Mouse (Mus musculus) cerebellum, adult 8-10 months (tissue): ENCODE measurements around the gene Kmt2e.
"Not testable (repeated sequence)": the region's sequence is repeated elsewhere in the genome, so short reads cannot be mapped to it uniquely, and the experiment has no call there.

Experiments
- DNase-seq: peaks from one replicate; pipeline ENCODE4 v3.0.0; 2022

The Kmt2e gene

DNA sequence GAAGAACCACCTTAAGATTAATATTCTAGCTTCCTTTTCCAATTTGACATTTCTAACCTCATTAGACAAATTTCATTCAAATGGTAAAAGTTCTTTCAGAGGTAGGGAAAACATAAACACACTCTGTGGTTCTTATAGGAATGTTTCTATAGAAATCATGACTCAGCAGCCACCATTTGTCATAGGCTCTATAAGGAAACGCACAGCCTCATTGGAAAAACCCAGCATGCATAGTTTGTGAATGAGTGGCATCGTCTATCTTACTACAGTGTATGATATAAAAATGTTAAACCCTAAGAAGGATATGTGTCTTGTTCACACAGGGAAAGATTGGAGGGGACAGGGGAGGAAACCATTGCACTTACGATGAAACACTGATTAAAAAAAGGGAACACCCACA lies 71.3 kb downstream of the Kmt2e start:
- DNase-seq: no peak

GRCm38 (mm10) chr5:23507210-23507609 lies 73.0 kb downstream of the Kmt2e start:
- DNase-seq: no peak

DNA sequence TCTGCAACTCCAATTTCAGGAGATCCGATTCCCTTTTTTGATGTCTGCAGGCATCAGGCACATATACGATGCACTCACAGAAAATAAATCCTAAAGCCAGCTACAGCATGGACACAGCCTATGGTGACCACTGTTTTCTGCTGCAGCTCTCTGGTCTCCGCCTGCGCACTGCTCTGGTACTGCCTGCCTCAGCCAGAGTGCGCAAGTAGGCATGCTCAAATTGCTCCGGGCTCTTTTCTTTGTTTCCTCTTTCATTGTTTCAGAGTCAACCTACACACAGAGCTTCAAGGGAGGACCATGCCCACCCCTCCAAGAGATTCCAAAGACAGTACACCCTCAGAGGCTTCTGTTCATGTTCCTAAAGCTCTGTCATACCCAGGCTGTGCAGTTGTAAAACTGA lies 74.4 kb downstream of the Kmt2e start:
- DNase-seq: no peak

DNA sequence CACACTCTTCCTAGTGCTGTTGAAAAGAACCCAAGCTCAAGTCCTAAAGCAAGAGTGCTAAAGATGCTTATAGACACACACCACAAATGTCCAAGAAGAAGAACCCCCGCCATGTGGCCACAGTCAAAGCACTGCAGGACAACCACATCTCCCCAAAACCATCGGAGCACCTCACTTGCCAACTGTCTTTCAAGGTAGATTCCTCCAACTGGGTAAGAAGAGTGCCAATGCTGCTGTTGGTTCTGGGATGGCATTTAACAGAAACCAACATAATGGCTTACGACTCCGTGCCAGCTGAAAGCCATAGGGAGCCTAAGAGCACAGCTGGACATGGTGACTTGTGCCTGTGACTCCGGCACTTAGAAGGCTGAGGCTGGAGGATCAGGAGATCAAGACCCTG lies 77.2 kb downstream of the Kmt2e start:
- DNase-seq: no peak

- no peak for DNase-seq
These were observed 78.3 kb downstream of the Kmt2e start for GRCm38 (mm10) chr5:23512556-23512955.

GRCm38 (mm10) chr5:23513468-23513867 lies 79.2 kb downstream of the Kmt2e start:
- DNase-seq: no peak

- no peak for DNase-seq
These were observed 80.8 kb downstream of the Kmt2e start for GRCm38 (mm10) chr5:23515038-23515437.

DNA sequence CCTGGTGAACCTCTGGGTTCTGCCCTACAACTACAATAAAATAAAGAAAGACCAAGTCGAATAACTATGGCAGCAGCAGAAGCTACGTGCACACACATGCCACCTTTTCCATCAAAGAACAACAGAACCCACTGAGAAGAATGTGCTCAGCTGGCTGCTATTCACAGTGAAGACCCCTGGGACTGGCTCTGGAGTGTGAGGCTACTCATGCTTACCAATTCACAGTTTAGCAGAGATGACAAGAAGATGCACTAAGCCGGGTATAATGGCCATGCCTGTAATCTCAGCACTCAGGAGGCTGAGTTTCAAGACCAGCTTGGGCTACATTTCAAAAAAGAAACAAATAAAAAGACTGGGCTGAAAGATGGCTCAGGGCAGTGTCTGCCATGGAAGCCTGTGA lies 82.7 kb downstream of the Kmt2e start:
- no peak for DNase-seq

GRCm38 (mm10) chr5:23517839-23518238 lies 83.6 kb downstream of the Kmt2e start:
- no peak for DNase-seq

GRCm38 (mm10) chr5:23518673-23519072 lies 84.4 kb downstream of the Kmt2e start:
- peak; percentile 32 for DNase-seq

GRCm38 (mm10) chr5:23519679-23520078 lies 85.4 kb downstream of the Kmt2e start:
- no peak for DNase-seq

DNA sequence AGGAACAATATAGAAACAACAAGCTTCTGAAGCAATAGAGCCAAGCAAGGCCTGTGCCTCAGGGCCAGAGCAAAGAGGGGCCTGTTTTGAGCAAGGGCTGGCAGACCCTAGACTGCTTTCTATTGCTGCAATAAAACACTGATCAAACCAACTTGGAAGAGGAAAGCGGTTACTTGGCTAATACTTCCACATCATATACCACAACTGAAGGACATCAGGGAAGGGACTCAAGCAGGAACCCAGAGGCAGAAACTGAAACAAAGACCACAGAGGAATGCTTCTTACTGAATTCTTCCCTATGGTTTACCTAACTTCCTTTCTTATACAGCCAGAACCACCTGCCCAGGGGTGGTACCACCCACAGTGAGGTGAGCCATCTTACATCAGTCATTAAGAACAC lies 87.4 kb downstream of the Kmt2e start:
- DNase-seq: no peak

- DNase-seq: no peak
These were observed 89.7 kb downstream of the Kmt2e start for GRCm38 (mm10) chr5:23523936-23524335.

GRCm38 (mm10) chr5:23524621-23525020 lies 90.4 kb downstream of the Kmt2e start:
- no peak for DNase-seq

- DNase-seq: no peak
These were observed 96.9 kb downstream of the Kmt2e start for GRCm38 (mm10) chr5:23531100-23531499.

DNA sequence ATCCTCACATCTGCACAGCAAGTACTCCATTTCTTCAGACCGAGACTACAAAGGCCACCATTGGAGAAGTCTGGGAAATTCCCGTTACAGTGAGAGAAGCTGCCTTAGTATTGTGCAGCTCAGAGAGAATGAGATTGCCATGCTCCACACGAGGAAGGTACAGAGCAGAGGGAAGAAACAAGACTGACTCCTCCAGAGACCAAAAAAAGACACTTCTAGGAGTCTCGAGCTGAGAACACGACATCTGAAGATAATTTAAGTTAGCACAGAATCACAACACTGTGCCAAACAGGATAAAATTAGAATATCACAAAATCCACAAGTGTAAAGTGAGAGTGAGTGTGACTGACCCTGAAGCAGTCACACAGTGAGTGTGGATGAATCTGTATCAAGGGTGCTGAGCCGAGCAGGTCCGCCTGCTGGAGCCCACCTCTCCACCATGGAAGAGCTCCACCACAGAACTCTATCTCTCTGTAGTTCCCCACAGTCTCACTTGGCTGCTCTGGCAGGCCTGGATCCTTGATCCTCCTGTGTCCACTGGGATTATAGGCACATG lies 97.4 kb downstream of the Kmt2e start:
- DNase-seq: no peak

GRCm38 (mm10) chr5:23535692-23536091 lies 101.5 kb downstream of the Kmt2e start:
- DNase-seq: no peak

DNA sequence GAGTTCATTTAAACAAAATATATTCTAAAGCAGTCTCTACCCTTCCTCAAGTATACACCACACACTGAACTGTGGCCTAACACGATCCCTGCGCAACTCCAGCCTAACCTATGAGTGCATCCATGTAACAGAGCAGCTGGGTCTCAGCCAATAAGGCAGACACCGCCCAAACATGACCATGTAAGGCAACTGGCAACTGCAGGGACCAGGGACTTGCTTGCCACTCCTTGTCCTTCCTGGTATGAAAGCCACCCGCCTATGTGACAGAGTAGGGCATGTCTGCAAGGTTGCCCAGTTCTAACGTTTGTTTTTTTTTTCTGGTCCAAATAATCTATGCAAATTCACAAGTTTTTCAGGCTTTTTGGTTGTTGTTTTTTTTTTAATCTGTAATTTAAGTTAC lies 117.4 kb downstream of the Kmt2e start:
- DNase-seq: no peak

DNA sequence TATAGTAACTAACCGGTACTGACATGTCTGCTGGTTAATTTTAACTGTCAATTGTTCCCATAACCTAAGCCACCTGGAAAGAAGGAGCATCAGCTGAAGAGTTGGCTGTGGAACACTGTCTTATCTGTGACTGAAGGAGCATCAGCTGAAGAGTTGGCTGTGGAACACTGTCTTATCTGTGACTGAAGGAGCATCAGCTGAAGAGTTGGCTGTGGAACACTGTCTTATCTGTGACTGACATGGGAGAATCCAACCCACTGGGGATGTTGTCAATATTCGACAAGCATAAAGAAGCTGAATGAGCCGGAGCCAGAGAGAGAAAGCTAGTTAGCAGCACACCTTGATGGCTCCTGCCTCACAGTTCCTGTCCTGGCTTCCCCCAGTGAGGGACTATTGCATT lies 119.1 kb downstream of the Kmt2e start:
- DNase-seq: not testable (repeated sequence)
